Mouse (Mus musculus) hindbrain, postnatal 0 days (tissue): Measurements from ENCODE around the gene Clec16a. TPM values are rescaled to one million over a fixed set of nuclear protein-coding genes. Genes with fewer than 3 reads are reported as not detected.

Experiments
- ATAC-seq: fragments of 200-750 bp; cut with Nextera tagmentation; 2 replicates; pipeline ENCODE4 v1.8.0; 2017; ENCODE audit warnings: mild to moderate bottlenecking, moderate TSS enrichment, moderate library complexity
- DNase-seq: peaks from one replicate; pipeline ENCODE4 v3.0.0-alpha.2; 2015; ENCODE audit warnings: low spot score
- H3K27ac ChIP-seq: fragments of 300-500 bp; sonication (generic); 2 replicates; pipeline ENCODE4 v1.5.1; 2014; ENCODE audit warnings: mild to moderate bottlenecking
- H3K27me3 ChIP-seq: fragments of 300-500 bp; sonication (generic); 2 replicates; pipeline ENCODE4 v1.6.1; 2014; ENCODE audit warnings: low read length, mixed read lengths; ENCODE audit not compliant: insufficient read depth
- H3K36me3 ChIP-seq: fragments of 300-500 bp; sonication (generic); 2 replicates; pipeline ENCODE4 v1.6.1; 2014; ENCODE audit warnings: low read length, mixed read lengths; ENCODE audit not compliant: insufficient read depth
- H3K4me1 ChIP-seq: fragments of 300-500 bp; sonication (generic); 2 replicates; pipeline ENCODE4 v1.6.1; 2014; ENCODE audit warnings: antibody characterized with exemption, low read length, mixed read lengths; ENCODE audit not compliant: insufficient read depth
- H3K4me2 ChIP-seq: fragments of 300-500 bp; sonication (generic); 2 replicates; pipeline ENCODE4 v1.6.1; 2014; ENCODE audit warnings: low read depth, mild to moderate bottlenecking, low read length, moderate library complexity, mixed read lengths
- H3K4me3 ChIP-seq: fragments of 300-500 bp; sonication (generic); 2 replicates; pipeline ENCODE4 v1.5.1; 2014; ENCODE audit warnings: low read length
- H3K9ac ChIP-seq: fragments of 300-500 bp; sonication (generic); replicated peaks from 2 replicates; pipeline ENCODE4 v1.6.1; 2014; ENCODE audit warnings: mild to moderate bottlenecking, low read length, moderate library complexity, mixed read lengths
- H3K9me3 ChIP-seq: fragments of 300-500 bp; sonication (generic); 2 replicates; pipeline ENCODE4 v1.6.1; 2016; ENCODE audit warnings: low read length, mixed read lengths
- CTCF ChIP-seq: IDR thresholded peaks from 2 replicates; pipeline ENCODE4 v1.5.1; 2016; ENCODE audit warnings: antibody characterized with exemption, control low read depth, low read depth
- WGBS: fragments of 180-500 bp; shearing (Covaris S2); extraction: QIAGEN DNeasy Blood & Tissue Kit; methylation state at CpG from one replicate; pipeline ENCODE4 v1.1.7; 2014; 5-methylcytosine and 5-hydroxymethylcytosine counted together
- polyA plus RNA-seq: library from polyadenylated mRNA; unstranded; fragments of >200 nt; fragmentation: Nextera tagmentation; extraction: Ambion mirVana; gene quantifications from 2 replicates; pipeline ENCODE4 v1.2.1, GENCODE M21; 2015
- total RNA-seq: library from RNA; depleted of rRNA; stranded (reverse); fragments of >200 nt; gene quantifications from 2 replicates; pipeline ENCODE4 v1.2.3, GENCODE M21; 2014

Clec16a gene
- total and polyA plus RNA-seq, 2 experiments from 2014 or later: 62.5 to 67.8 TPM

DNA sequence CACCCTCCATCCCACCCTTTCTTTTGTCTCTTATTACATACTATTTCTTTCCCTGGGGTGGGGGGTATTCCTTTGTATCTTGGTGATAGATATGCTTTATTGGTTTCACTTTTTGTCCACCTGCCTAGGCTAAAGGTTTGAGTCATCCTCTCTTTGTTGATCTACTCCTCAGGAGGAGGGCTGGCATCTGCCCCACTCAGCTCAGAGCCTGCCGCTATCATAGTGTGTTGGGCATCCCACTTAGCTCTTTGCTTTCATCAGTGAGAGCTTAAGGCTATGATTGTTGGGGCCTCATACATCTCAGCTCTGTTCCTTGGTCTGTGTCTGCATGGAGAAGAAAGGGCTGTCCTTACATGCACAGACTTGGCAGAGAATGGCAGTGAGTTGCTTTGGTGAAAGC, 81.0 kb downstream of the Clec16a start:
- DNase-seq: no peak
- Histone ChIP-seq H3K36me3 (peaks cover 15% of the 10 kb centered on the region; the same call in 1 of the 2 replicates), H3K4me1 (no peaks in the 10 kb centered on the region), H3K27ac (no peak overlapping the region), H3K9ac (no peak overlapping the region), H3K9me3 (no peaks in the 10 kb centered on the region), H3K27me3 (no peaks in the 10 kb centered on the region), H3K4me3 (no peak overlapping the region), H3K4me2 (no peak overlapping the region)
- ATAC-seq: no peak; the same call in 1 of the 2 replicates
- WGBS: 55% methylated on average over 1 of the region's 1 CpGs
- no peak for TF ChIP-seq CTCF

DNA sequence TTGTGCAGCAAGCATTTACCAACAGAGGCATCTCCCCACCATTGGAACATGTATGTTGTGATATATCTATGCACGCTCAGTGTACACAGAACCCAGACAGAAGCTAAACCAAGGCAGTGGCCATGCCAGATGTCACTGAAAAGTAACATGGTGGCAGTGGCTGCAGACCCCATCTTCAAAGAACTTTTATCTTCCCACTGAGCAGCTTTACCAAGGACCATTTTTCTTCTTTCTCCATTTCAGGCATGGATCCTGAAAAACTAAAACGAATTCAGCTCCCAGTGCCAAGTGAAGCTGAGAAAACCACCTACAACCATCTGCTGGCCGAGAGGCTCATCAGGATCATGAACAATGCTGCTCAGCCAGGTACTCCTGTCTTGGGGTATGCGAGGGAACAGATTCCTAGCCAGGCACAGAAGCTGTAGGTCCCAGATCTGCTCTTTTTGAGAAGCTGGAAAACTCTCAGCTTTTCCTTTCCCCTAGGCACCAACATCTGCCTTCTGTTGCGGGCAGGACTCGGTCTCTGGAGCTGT, 82.1 kb downstream of the Clec16a start:
- no peak overlapping the region for H3K4me3 ChIP-seq
- no peaks in the 10 kb centered on the region for H3K27me3 ChIP-seq
- DNase-seq (no peak), ATAC-seq (no peak)
- no peaks in the 10 kb centered on the region for H3K9me3 ChIP-seq
- TF ChIP-seq CTCF: no peak
- no peak overlapping the region for H3K4me2 ChIP-seq
- 90% methylated on average over 6 of the region's 6 CpGs for WGBS
- H3K27ac ChIP-seq: no peak overlapping the region
- no peak overlapping the region for H3K9ac ChIP-seq
- H3K4me1 ChIP-seq: no peaks in the 10 kb centered on the region
- peaks cover 12% of the 10 kb centered on the region; the same call in 1 of the 2 replicates for H3K36me3 ChIP-seq

DNA sequence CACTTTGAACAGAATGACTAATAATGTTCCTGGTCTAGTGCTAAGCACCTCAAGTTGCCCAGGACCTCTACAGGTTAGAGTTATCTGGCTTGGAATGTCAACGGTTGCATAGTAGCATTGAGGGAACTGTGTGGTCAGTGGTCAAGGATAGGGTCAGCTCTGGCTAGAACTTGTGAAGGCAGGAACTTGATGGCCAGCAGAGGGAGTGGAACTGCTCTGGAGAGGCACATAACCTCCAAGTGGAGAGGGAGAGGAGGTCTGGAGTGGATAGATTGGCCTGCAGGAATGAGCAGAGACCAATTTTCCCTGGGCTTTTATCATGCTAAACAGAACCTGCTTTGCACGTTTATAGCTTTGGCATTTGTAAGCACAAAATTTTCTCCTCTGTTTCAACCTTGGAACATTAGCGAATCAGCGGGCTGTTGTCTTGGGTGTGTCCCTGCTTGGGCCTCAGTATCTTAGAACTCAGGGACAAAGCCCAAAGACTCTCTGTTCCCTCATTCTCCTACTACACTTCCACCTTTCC, 83.0 kb downstream of the Clec16a start:
- WGBS: 85% methylated on average over 4 of the region's 4 CpGs
- peak; percentile 24; the same call in 1 of the 2 replicates for TF ChIP-seq CTCF
- Histone ChIP-seq H3K9me3 (no peaks in the 10 kb centered on the region), H3K4me3 (no peak overlapping the region), H3K4me2 (no peak overlapping the region), H3K27ac (no peak overlapping the region), H3K27me3 (no peaks in the 10 kb centered on the region), H3K36me3 (peaks cover 12% of the 10 kb centered on the region; the same call in 1 of the 2 replicates), H3K9ac (no peak overlapping the region), H3K4me1 (no peaks in the 10 kb centered on the region)
- DNase-seq (no peak), ATAC-seq (no peak)

DNA sequence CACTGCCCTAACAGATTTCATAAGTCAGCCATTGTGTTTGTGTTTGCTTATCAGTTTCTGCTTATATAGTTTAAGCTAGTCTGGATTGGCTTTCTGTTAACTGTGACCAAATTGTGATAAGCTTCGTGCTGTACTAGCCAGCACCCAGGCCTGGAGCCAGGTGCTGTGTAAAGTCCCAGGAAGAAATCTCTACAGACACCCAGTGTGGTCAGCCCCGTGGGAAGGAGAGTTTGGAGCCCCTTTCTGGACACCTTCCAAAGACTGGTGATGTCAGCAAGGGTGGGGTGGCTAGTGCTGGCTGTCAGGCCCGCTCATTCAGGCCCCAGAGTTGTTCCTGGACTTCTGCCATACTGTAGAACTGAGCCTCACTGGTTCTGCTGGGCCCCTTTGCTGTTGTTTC, 83.8 kb downstream of the Clec16a start:
- Histone ChIP-seq H3K27ac (no peak overlapping the region), H3K36me3 (peaks cover 12% of the 10 kb centered on the region; the same call in 1 of the 2 replicates), H3K4me2 (no peak overlapping the region), H3K27me3 (no peaks in the 10 kb centered on the region), H3K4me1 (no peaks in the 10 kb centered on the region), H3K4me3 (no peak overlapping the region), H3K9me3 (no peaks in the 10 kb centered on the region), H3K9ac (no peak overlapping the region)
- ATAC-seq (no peak), DNase-seq (no peak)
- 44% methylated on average over 3 of the region's 3 CpGs for WGBS
- no peak for TF ChIP-seq CTCF

DNA sequence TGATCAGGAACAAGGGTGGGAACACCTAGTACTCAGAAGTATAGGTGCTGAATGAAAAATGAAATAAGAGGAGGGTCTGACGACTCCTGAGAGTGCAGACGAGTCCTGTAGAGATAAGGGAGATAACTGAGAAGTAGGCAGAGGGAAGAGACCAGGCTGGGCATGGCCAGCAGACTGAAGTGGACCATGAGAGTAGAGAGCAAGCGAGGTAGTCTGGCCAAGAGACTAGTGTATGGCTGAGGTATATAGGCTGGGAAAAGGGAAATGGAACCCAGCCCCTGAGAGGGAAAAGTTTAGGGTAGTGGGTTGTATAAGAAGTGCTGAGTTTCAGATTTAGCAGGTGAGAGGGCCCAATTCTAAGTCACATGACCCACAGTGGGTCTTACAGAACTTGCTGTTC, 84.2 kb downstream of the Clec16a start:
- no peak overlapping the region for H3K4me2 ChIP-seq
- H3K36me3 ChIP-seq: peaks cover 12% of the 10 kb centered on the region; the same call in 1 of the 2 replicates
- TF ChIP-seq CTCF: no peak
- H3K27ac ChIP-seq: no peak overlapping the region
- no peak for ATAC-seq
- no peaks in the 10 kb centered on the region for H3K4me1 ChIP-seq
- DNase-seq: no peak
- no peak overlapping the region for H3K9ac ChIP-seq
- no peak overlapping the region for H3K4me3 ChIP-seq
- H3K9me3 ChIP-seq: no peaks in the 10 kb centered on the region
- H3K27me3 ChIP-seq: no peaks in the 10 kb centered on the region
- 87% methylated on average over 3 of the region's 3 CpGs for WGBS

DNA sequence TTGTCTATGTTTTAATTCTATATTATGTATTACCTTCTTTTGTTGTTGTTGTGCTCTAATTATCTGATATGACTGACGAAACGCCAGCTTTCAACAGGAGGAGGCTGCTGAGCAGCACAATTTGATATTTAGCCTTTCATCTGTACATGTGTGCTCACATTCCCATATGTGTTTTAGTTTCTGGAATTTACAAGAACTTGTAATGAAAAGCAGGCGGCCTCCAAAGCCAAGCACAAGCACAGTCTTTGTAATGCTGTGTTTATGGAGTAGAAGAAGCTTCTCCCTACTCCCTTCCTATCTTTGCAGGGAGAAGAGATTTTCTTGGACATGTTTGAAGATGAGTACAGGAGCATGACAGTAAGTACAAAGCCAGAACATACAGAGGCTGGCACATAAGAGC, 89.8 kb downstream of the Clec16a start:
- no peaks in the 10 kb centered on the region for H3K4me1 ChIP-seq
- H3K36me3 ChIP-seq: no peaks in the 10 kb centered on the region
- no peak for TF ChIP-seq CTCF
- no peaks in the 10 kb centered on the region for H3K27me3 ChIP-seq
- ATAC-seq (no peak), DNase-seq (no peak)
- H3K4me2 ChIP-seq: no peak overlapping the region
- H3K9ac ChIP-seq: no peak overlapping the region
- H3K27ac ChIP-seq: no peak overlapping the region
- no peak overlapping the region for H3K4me3 ChIP-seq
- 86% methylated on average over 3 of the region's 3 CpGs for WGBS
- no peaks in the 10 kb centered on the region for H3K9me3 ChIP-seq

DNA sequence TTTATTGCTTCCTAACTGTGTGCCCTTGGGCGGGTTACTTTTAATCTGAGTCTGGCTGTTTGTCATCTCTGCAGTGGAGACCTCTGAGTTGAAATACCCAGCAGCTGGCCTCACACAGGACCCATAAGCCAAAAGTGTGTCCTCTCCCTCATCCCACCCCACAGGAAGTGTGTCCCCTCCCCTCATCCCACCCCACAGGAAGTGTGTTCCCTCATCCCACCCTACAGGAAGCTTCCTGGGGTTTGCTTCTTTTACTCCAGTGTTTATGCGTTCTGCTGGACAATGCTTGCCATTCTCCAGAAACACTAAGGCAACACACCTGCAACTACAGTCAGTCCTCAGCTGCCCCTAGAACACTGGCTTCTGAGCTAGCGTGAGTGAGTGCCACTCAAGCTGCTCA, 92.8 kb downstream of the Clec16a start:
- Histone ChIP-seq H3K36me3 (no peaks in the 10 kb centered on the region), H3K9ac (no peak overlapping the region), H3K27ac (peak overlapping the region; percentile 2; the same call in 1 of the 2 replicates), H3K4me3 (no peak overlapping the region), H3K4me1 (no peaks in the 10 kb centered on the region), H3K27me3 (no peaks in the 10 kb centered on the region), H3K9me3 (no peaks in the 10 kb centered on the region), H3K4me2 (no peak overlapping the region)
- no peak for DNase-seq
- 0 out of 2 replicates have a peak, but pooled peaks have one; percentile 16 for ATAC-seq
- WGBS: 59% methylated on average over 3 of the region's 3 CpGs
- no peak for TF ChIP-seq CTCF
